Mouse (Mus musculus) embryonic facial prominence, embryonic 14.5 days (tissue): ENCODE results near the gene Gm10401. TPM values are rescaled to one million over a fixed set of nuclear protein-coding genes. Genes with fewer than 3 reads are reported as not detected.
"Not testable (repeated sequence)": the region's sequence is repeated elsewhere in the genome, so short reads cannot be mapped to it uniquely, and the experiment has no call there.

Experiments used
- ATAC-seq: fragments of 200-750 bp; cut with Nextera tagmentation; 2 replicates; pipeline ENCODE4 v1.8.0; 2017; ENCODE audit warnings: low read depth, moderate number of reproducible peaks, moderate TSS enrichment
- DNase-seq: peaks from one replicate; pipeline ENCODE4 v3.0.0-alpha.2; 2015; ENCODE audit warnings: low spot score
- H3K27ac ChIP-seq: fragments of 300-500 bp; sonication (generic); replicated peaks from 2 replicates; pipeline ENCODE4 v1.5.1; 2014; ENCODE audit warnings: low read depth, mild to moderate bottlenecking, low read length, moderate library complexity
- H3K27me3 ChIP-seq: fragments of 300-500 bp; sonication (generic); replicated peaks from 2 replicates; pipeline ENCODE4 v1.6.1; 2014; ENCODE audit warnings: low read length; ENCODE audit not compliant: control insufficient read depth, insufficient read depth
- H3K36me3 ChIP-seq: fragments of 300-500 bp; sonication (generic); 2 replicates; pipeline ENCODE4 v1.6.1; 2014; ENCODE audit warnings: low read length, mixed read lengths; ENCODE audit not compliant: control insufficient read depth, insufficient read depth
- H3K4me1 ChIP-seq: fragments of 300-500 bp; sonication (generic); 2 replicates; pipeline ENCODE4 v1.6.1; 2014; ENCODE audit warnings: antibody characterized with exemption, low read length; ENCODE audit not compliant: control insufficient read depth, insufficient read depth
- H3K4me2 ChIP-seq: fragments of 300-500 bp; sonication (generic); 2 replicates; pipeline ENCODE4 v1.6.1; 2014; ENCODE audit warnings: low read depth, mild to moderate bottlenecking, low read length, moderate library complexity, mixed read lengths
- H3K4me3 ChIP-seq: fragments of 300-500 bp; sonication (generic); 2 replicates; pipeline ENCODE4 v1.5.1; 2014; ENCODE audit warnings: low read depth, mild to moderate bottlenecking, low read length
- H3K9ac ChIP-seq: fragments of 300-500 bp; sonication (generic); 2 replicates; pipeline ENCODE4 v1.6.1; 2014; ENCODE audit warnings: low read depth, mild to moderate bottlenecking, low read length, moderate library complexity, mixed read lengths
- H3K9me3 ChIP-seq: fragments of 300-500 bp; sonication (generic); 2 replicates; pipeline ENCODE4 v1.6.1; 2016; ENCODE audit warnings: low read length; ENCODE audit not compliant: control insufficient read depth
- WGBS: fragments of 180-500 bp; shearing (Covaris S2); extraction: QIAGEN DNeasy Blood & Tissue Kit; methylation state at CpG from one replicate; pipeline ENCODE4 v1.1.7; 2014; 5-methylcytosine and 5-hydroxymethylcytosine counted together
- polyA plus RNA-seq: library from polyadenylated mRNA; unstranded; fragments of >200 nt; fragmentation: Nextera tagmentation; extraction: Ambion mirVana; gene quantifications from 2 replicates; pipeline ENCODE4 v1.2.1, GENCODE M21; 2014

Gm10401 gene
- polyA plus RNA-seq, 1 experiment from 2014 or later, result 53.2 TPM

DNA sequence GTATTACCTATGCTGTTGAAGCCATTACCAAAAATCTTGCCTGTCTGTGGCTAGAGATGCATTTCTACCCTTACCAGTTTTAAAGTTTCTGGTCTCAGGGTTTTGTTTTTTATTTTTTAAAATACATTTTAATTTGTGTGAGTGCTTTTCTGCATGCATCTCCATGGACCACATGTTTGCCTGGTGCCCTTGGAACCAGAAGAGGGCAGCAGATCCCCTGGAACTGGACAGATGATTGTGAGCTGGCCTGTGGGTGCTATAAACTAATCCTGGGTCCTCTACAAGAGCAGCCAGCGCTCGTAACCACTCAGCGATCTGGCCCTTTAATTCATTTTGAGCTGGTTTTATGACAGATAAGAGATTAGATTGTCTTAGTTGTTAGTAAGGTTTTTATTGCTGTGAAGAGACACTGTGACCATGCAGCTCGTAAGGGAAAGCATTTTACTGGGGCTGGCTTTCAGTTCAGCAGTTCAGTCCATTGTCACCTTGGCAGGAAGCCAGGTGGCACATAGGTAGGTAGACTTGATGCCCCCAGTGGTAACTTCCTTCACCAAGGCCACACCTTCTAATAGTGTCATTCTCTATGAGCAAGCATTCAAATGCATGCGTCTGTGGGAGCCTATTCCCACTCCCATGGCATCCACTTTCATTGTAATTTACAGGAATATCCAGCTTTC is 8.4 kb downstream of the Gm10401 start:
- no peaks in the 10 kb centered on the region for H3K9me3 ChIP-seq
- no peak overlapping the region for H3K4me2 ChIP-seq
- H3K27ac ChIP-seq, result no peak overlapping the region
- no peak overlapping the region for H3K4me3 ChIP-seq
- DNase-seq (no peak), ATAC-seq (no peak)
- no peak overlapping the region for H3K9ac ChIP-seq
- WGBS, result 97% methylated on average over 5 of the region's 5 CpGs
- H3K36me3 ChIP-seq, result peaks cover 94% of the 10 kb centered on the region
- no peaks in the 10 kb centered on the region for H3K27me3 ChIP-seq
- H3K4me1 ChIP-seq, result no peaks in the 10 kb centered on the region

DNA sequence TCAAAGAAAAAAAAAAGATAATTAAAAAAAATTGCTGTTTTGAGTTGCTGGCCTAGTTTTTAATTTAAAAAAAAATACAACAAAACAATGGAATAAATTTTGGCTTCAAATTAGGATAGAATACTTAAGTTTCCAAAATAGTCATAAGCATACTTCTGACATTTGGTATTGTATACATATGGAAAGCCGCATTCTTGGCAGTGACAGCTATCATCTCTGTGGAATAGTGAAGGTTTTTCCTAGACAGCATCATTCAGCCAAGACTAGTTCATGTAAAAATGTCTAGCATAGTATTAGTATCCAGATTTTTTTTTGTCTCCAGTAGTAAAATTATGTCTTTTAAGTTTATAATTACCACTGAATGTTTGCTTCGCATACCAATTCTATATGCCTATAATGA is 12.4 kb downstream of the Gm10401 start:
- no peak for ATAC-seq
- no peaks in the 10 kb centered on the region for H3K4me1 ChIP-seq
- 87% methylated on average over 2 of the region's 2 CpGs for WGBS

DNA sequence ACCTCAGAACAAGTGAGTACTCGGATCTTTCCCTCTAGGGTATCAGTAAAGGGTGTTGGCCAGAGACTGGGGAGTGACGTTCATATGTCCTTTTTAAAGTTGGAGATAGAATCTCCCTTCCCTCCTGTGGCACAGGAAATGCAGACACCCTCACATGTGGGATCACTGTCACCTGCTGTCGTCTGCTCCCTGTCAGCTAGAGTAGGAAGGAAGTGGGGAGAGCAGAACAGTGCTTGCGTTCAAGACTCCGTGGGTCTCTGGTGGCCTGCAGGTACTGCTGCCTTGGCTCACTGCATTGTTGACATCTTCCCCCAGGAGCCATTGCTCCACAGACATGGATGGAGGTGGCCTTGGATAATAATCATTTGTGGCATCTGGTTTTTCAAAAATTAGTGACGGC is 14.6 kb downstream of the Gm10401 start:
- WGBS, result 78% methylated on average over 6 of the region's 6 CpGs
- ATAC-seq, result no peak

More for the DNA sequence above, 12.4 kb downstream of the Gm10401 start:
- peak; percentile 23 for DNase-seq
- Histone ChIP-seq H3K4me3 (no peak overlapping the region), H3K27me3 (no peaks in the 10 kb centered on the region), H3K4me2 (no peak overlapping the region), H3K36me3 (peaks cover 92% of the 10 kb centered on the region), H3K9me3 (no peaks in the 10 kb centered on the region), H3K27ac (no peak overlapping the region), H3K9ac (no peak overlapping the region)

DNA sequence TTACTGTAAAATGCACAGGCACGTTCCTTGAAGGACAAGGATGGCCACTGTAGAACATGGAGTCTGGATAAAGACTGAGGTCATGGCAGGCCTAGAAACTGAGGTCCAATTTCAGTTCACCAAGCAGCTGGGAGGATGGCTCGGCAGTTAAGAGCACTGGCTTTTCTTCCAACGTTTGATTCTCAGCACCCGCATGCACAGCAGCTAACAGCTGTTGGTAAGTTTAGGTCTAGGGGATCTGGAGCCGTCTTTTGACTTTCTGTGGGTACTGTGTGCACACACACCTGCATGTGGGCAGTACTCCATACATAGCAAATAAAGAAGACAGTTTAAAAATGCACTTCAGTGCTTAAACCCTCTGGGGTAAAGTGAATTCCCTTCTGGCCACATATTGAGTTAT is 16.5 kb downstream of the Gm10401 start:
- Histone ChIP-seq H3K9me3 (no peaks in the 10 kb centered on the region), H3K4me2 (no peak overlapping the region), H3K36me3 (peaks cover 63% of the 10 kb centered on the region), H3K27ac (no peak overlapping the region), H3K9ac (no peak overlapping the region), H3K4me3 (no peak overlapping the region), H3K27me3 (no peaks in the 10 kb centered on the region), H3K4me1 (no peaks in the 10 kb centered on the region)
- WGBS, result 79% methylated on average over 5 of the region's 5 CpGs
- DNase-seq, result no peak
- no peak for ATAC-seq

More for the DNA sequence above, 14.6 kb downstream of the Gm10401 start:
- Histone ChIP-seq H3K27ac (no peak overlapping the region), H3K36me3 (peaks cover 73% of the 10 kb centered on the region), H3K9ac (no peak overlapping the region), H3K4me1 (no peaks in the 10 kb centered on the region), H3K9me3 (no peaks in the 10 kb centered on the region), H3K27me3 (no peaks in the 10 kb centered on the region), H3K4me2 (no peak overlapping the region), H3K4me3 (no peak overlapping the region)
- no peak for DNase-seq

DNA sequence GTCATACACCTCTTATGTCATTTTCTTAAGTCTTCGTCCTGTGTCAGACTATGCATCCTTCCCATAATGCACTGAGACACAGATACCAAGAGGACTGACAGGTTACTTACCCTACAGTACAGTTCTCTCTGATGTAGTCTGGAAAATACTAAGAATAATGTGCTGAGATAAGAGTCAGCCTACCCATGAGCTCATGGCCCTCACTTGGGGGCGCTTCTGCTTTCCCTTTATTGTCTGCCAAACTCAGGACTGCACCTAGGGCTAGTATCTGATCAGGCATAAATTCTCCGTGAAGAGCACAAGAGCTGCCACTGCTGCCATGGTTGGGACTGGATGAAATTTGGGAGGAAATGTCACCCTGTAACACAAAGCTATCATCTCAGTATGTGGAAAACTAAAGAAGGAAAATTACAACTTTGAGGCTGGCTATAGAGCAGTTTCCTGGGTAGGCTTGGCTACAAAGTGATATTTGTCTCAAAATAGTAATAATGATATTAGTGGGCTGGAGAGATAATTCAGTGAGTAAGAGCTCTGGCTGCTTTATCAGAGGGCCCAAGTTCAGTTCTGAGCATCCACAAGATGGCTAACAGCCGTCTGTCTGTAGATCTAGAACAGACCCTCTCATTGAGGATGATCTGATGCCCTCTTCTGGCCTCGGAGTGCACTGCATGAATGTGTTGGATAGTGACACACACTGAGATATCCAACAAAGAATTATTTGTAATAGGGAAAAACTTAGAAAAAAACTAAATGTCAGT is 21.8 kb downstream of the Gm10401 start:
- no peaks in the 10 kb centered on the region for H3K27me3 ChIP-seq
- 54% methylated on average over 5 of the region's 5 CpGs for WGBS
- ATAC-seq (no peak), DNase-seq (peak; percentile 48)
- no peaks in the 10 kb centered on the region for H3K9me3 ChIP-seq
- H3K9ac ChIP-seq, result no peak overlapping the region
- no peak overlapping the region for H3K27ac ChIP-seq
- H3K4me2 ChIP-seq, result no peak overlapping the region
- peaks cover 33% of the 10 kb centered on the region for H3K36me3 ChIP-seq
- H3K4me1 ChIP-seq, result no peaks in the 10 kb centered on the region
- no peak overlapping the region for H3K4me3 ChIP-seq

DNA sequence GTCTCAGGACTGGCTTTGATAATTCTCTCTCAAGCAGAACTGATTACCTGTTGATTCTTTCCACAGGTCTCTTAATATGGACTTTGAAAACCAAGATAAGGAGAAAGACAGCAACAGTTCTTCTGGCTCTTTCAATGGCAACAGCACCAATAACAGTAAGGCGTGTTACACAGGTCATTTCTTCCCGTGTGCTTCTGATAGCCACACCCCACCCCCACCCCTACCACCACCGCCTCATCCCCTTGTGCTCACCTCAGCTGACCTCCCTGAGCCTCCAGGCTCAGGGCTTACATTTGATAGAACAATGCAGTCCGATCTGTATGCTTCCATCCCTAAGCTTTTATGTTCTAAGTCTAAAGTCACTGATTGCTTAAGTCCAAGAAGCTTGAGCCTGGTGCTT is 23.3 kb downstream of the Gm10401 start:
- Histone ChIP-seq H3K27me3 (no peaks in the 10 kb centered on the region), H3K27ac (no peak overlapping the region), H3K36me3 (peaks cover 28% of the 10 kb centered on the region), H3K9me3 (no peaks in the 10 kb centered on the region), H3K9ac (no peak overlapping the region), H3K4me2 (no peak overlapping the region), H3K4me1 (no peaks in the 10 kb centered on the region), H3K4me3 (no peak overlapping the region)
- no peak for DNase-seq
- WGBS, result 85% methylated on average over 4 of the region's 4 CpGs
- ATAC-seq, result no peak

DNA sequence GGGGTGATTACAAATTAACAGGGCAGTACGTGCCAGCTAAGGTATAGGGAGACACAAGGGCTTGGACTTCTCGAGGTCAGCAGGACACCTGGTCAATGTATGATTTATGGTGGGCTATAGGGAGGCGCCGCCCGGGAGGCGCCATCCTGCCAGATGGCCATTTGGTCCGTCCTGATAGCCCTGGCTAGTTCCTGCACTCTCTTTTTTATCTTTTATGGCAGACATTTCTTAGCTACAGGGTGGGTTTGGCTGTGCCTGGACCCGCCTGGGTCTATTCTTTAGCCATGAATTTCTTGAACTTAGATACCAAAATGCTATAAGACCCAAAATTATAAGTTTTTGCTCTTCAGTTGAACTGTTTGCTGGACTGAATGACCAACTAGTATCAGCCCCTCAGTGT is 24.8 kb downstream of the Gm10401 start:
- DNase-seq, H3K9ac ChIP-seq, H3K27ac ChIP-seq, H3K4me2 ChIP-seq, ATAC-seq, H3K27me3 ChIP-seq, H3K9me3 ChIP-seq, H3K4me1 ChIP-seq, H3K4me3 ChIP-seq: not testable (repeated sequence)
- H3K36me3 ChIP-seq, result peaks cover 28% of the 10 kb centered on the region
- WGBS, result 92% methylated on average over 6 of the region's 8 CpGs

DNA sequence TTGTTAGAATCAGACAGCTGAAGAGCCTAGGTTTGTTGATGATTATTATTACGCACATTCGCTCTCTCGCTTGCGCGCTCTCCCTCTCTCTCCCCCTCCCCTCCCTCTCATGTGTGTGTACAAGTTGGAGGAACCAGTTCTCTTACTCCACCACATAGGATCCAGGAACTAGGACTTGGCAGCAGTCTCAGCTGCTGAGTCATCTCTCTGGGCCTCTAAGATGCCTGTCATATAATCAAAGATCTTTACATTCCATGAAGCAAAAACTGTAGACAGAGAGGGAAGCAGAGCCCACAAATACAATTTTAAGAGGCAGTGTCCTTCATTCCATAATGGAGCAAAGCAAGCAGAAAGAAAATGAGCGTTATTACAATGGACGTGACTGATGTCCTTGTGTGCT is 26.0 kb downstream of the Gm10401 start:
- 87% methylated on average over 7 of the region's 7 CpGs for WGBS
- ATAC-seq, result peak; percentile 74
- peak overlapping the region; percentile 63; the same call in 1 of the 2 replicates for H3K27ac ChIP-seq

More for the DNA sequence above, 26.0 kb downstream of the Gm10401 start:
- Histone ChIP-seq H3K4me1 (no peaks in the 10 kb centered on the region), H3K9me3 (no peaks in the 10 kb centered on the region), H3K36me3 (peaks cover 21% of the 10 kb centered on the region), H3K4me2 (no peak overlapping the region), H3K4me3 (no peak overlapping the region), H3K9ac (no peak overlapping the region), H3K27me3 (no peaks in the 10 kb centered on the region)
- DNase-seq, result peak; percentile 88
